Mouse (Mus musculus) MEL (cell line): Measurements from ENCODE around the gene Snx4. TPM values are rescaled to one million over a fixed set of nuclear protein-coding genes. Genes with fewer than 3 reads are reported as not detected.

Experiments
- DNase-seq: peaks from one replicate; pipeline ENCODE4 v3.0.0; 2011; ENCODE audit warnings: low read depth, low spot score
- H3K27ac ChIP-seq: 2 replicates; pipeline ENCODE4 v1.5.1; 2012; ENCODE audit warnings: low read depth, mild to moderate bottlenecking, control low read depth, low read length, moderate library complexity; ENCODE audit not compliant: control insufficient read depth
- H3K27me3 ChIP-seq, 2 experiments: fragments of 150-350 bp in 1 of 2; sonication (generic) in 1 of 2; 2 replicates each; pipeline ENCODE4 v1.6.1; 2012; ENCODE audit warnings: low read length in 2 of 2, mild to moderate bottlenecking in 2 of 2, improper control_type of control experiment in 1 of 2, moderate library complexity in 1 of 2; ENCODE audit not compliant: insufficient read depth in 2 of 2, control insufficient read depth in 1 of 2
- H3K36me3 ChIP-seq, 2 experiments: 2 replicates each; pipeline ENCODE4 v1.6.1; 2012 to 2014; ENCODE audit warnings: low read length in 2 of 2, improper control_type of control experiment in 1 of 2, inconsistent platforms in 1 of 2, mild to moderate bottlenecking in 1 of 2; ENCODE audit not compliant: insufficient read depth in 2 of 2, control insufficient read depth in 1 of 2
- H3K4me1 ChIP-seq, 2 experiments: fragments of 150-350 bp in 1 of 2; sonication (generic) in 1 of 2; 2 replicates each; pipeline ENCODE4 v1.6.1; 2012; ENCODE audit warnings: low read length in 2 of 2, improper control_type of control experiment in 1 of 2, mild to moderate bottlenecking in 1 of 2; ENCODE audit not compliant: insufficient read depth in 2 of 2, control insufficient read depth in 1 of 2
- H3K4me3 ChIP-seq, 2 experiments: fragments of 150-350 bp in 1 of 2; sonication (generic) in 1 of 2; 2 replicates each; pipeline ENCODE4 v1.5.1; 2012; ENCODE audit warnings: low read depth in 2 of 2, low read length in 2 of 2, mild to moderate bottlenecking in 2 of 2, moderate library complexity in 2 of 2, control low read depth in 1 of 2, improper control_type of control experiment in 1 of 2; ENCODE audit not compliant: control insufficient read depth in 1 of 2, insufficient read depth in 1 of 2
- H3K79me2 ChIP-seq: 2 replicates; pipeline ENCODE4 v1.6.1; 2012; ENCODE audit warnings: mild to moderate bottlenecking, low read length, moderate library complexity; ENCODE audit not compliant: control insufficient read depth, poor library complexity, insufficient read depth
- H3K9ac ChIP-seq: 2 replicates; pipeline ENCODE4 v1.6.1; 2012; ENCODE audit warnings: low read depth, mild to moderate bottlenecking, control low read depth, low read length, moderate library complexity; ENCODE audit not compliant: control insufficient read depth, poor library complexity, severe bottlenecking
- H3K9me3 ChIP-seq: fragments of 150-350 bp; sonication (generic); replicated peaks from 2 replicates; pipeline ENCODE4 v1.6.1; 2012; ENCODE audit warnings: mild to moderate bottlenecking, low read length, improper control_type of control experiment, moderate library complexity; ENCODE audit not compliant: insufficient read depth
- CHD2 ChIP-seq: IDR thresholded peaks from 2 replicates; pipeline ENCODE4 v1.6.1; 2011; ENCODE audit warnings: low read length, improper control_type of control experiment
- CTCF ChIP-seq, 3 experiments: IDR thresholded peaks in 2 of 3; conservative IDR thresholded peaks in 1 of 3; 2 replicates each; pipeline ENCODE4 v1.5.1; 2011 to 2012; ENCODE audit warnings: low read length in 3 of 3, low read depth in 2 of 3, mild to moderate bottlenecking in 2 of 3, improper control_type of control experiment in 1 of 3, inconsistent platforms in 1 of 3, mixed read lengths in 1 of 3, moderate library complexity in 1 of 3; ENCODE audit not compliant: control insufficient read depth in 1 of 3, insufficient read depth in 1 of 3, poor library complexity in 1 of 3, severe bottlenecking in 1 of 3
- E2F4 ChIP-seq: IDR thresholded peaks from 2 replicates; pipeline ENCODE4 v1.6.1; 2011; ENCODE audit warnings: low read depth, low read length, improper control_type of control experiment, borderline replicate concordance
- ELF1 ChIP-seq: IDR thresholded peaks from 2 replicates; pipeline ENCODE4 v1.6.1; 2014; ENCODE audit warnings: low read depth, mild to moderate bottlenecking, inconsistent platforms, low read length, improper control_type of control experiment, moderate library complexity
- EP300 ChIP-seq, 2 experiments: IDR thresholded peaks; 2 replicates each; pipeline ENCODE4 v1.6.1; 2011; ENCODE audit warnings: improper control_type of control experiment in 2 of 2, low read length in 2 of 2, low read depth in 1 of 2, mild to moderate bottlenecking in 1 of 2
- GATA1 ChIP-seq: IDR thresholded peaks from 2 replicates; pipeline ENCODE4 v1.6.1; 2011; ENCODE audit warnings: low read depth, low read length, improper control_type of control experiment
- HCFC1 ChIP-seq: IDR thresholded peaks from 2 replicates; pipeline ENCODE4 v1.6.1; 2012; ENCODE audit warnings: low read depth, mild to moderate bottlenecking, inconsistent platforms, low read length, improper control_type of control experiment, moderate library complexity
- MAFK ChIP-seq: IDR thresholded peaks from 2 replicates; pipeline ENCODE4 v1.6.1; 2011; ENCODE audit warnings: low read depth, mild to moderate bottlenecking, low read length, improper control_type of control experiment, borderline replicate concordance
- MAX ChIP-seq: IDR thresholded peaks from 2 replicates; pipeline ENCODE4 v1.6.1; 2011; ENCODE audit warnings: low read length, improper control_type of control experiment
- MXI1 ChIP-seq: IDR thresholded peaks from 2 replicates; pipeline ENCODE4 v1.6.1; 2011; ENCODE audit warnings: mild to moderate bottlenecking, low read depth, low read length, improper control_type of control experiment
- MYC ChIP-seq: IDR thresholded peaks from 2 replicates; pipeline ENCODE4 v1.6.1; 2011; ENCODE audit warnings: low read depth, mild to moderate bottlenecking, low read length, improper control_type of control experiment, moderate library complexity
- NELFE ChIP-seq: IDR thresholded peaks from 2 replicates; pipeline ENCODE4 v1.6.1; 2011; ENCODE audit warnings: low read depth, low read length, improper control_type of control experiment
- NRF1 ChIP-seq: IDR thresholded peaks from 2 replicates; pipeline ENCODE4 v1.6.1; 2014; ENCODE audit warnings: low read depth, mild to moderate bottlenecking, inconsistent platforms, low read length, improper control_type of control experiment, moderate library complexity; ENCODE audit not compliant: poor library complexity, insufficient read depth, severe bottlenecking
- POLR2AphosphoS2 ChIP-seq: IDR thresholded peaks from 2 replicates; pipeline ENCODE4 v1.6.1; 2011; ENCODE audit warnings: low read length, improper control_type of control experiment
- RAD21 ChIP-seq: IDR thresholded peaks from 2 replicates; pipeline ENCODE4 v1.6.1; 2011; ENCODE audit warnings: mild to moderate bottlenecking, low read depth, low read length, improper control_type of control experiment
- SIN3A ChIP-seq: IDR thresholded peaks from 2 replicates; pipeline ENCODE4 v1.6.1; 2012; ENCODE audit warnings: low read length, improper control_type of control experiment, inconsistent platforms
- SMC3 ChIP-seq: IDR thresholded peaks from 2 replicates; pipeline ENCODE4 v1.6.1; 2011; ENCODE audit warnings: low read depth, low read length, improper control_type of control experiment
- TCF12 ChIP-seq: IDR thresholded peaks from 2 replicates; pipeline ENCODE4 v1.6.1; 2014; ENCODE audit warnings: low read depth, mild to moderate bottlenecking, inconsistent platforms, low read length, improper control_type of control experiment, moderate library complexity
- ZC3H11A ChIP-seq: IDR thresholded peaks from 2 replicates; pipeline ENCODE4 v1.6.1; 2012; ENCODE audit warnings: low read depth, mild to moderate bottlenecking, inconsistent platforms, low read length, improper control_type of control experiment
- ZKSCAN1 ChIP-seq: IDR thresholded peaks from 2 replicates; pipeline ENCODE4 v1.6.1; 2012; ENCODE audit warnings: low read depth, mild to moderate bottlenecking, inconsistent platforms, low read length, improper control_type of control experiment, moderate library complexity
- ZNF384 ChIP-seq: IDR thresholded peaks from 2 replicates; pipeline ENCODE4 v1.6.1; 2012; ENCODE audit warnings: low read depth, mild to moderate bottlenecking, inconsistent platforms, low read length, improper control_type of control experiment
- polyA plus RNA-seq, 2 experiments: library from polyadenylated mRNA; stranded (reverse) in 1 of 2; unstranded in 1 of 2; fragments of >175 nt in 1 of 2; fragments of >200 nt in 1 of 2; gene quantifications; 2 replicates each; pipeline versions ENCODE4 v1.2.1 to v1.2.4; 2012; ENCODE audit warnings: low replicate concordance in 2 of 2, low read depth in 1 of 2; ENCODE audit not compliant: insufficient read length in 2 of 2, insufficient read depth in 1 of 2, missing spikeins in 1 of 2
- total RNA-seq: library from RNA; depleted of rRNA; stranded (reverse); fragments of 300-350 nt; gene quantifications from 2 replicates; pipeline ENCODE4 v1.2.3, GENCODE M21; 2012

Snx4 gene
- total and polyA plus RNA-seq, 3 experiments: 34.7 to 36.1 TPM; not detected in 1

DNA sequence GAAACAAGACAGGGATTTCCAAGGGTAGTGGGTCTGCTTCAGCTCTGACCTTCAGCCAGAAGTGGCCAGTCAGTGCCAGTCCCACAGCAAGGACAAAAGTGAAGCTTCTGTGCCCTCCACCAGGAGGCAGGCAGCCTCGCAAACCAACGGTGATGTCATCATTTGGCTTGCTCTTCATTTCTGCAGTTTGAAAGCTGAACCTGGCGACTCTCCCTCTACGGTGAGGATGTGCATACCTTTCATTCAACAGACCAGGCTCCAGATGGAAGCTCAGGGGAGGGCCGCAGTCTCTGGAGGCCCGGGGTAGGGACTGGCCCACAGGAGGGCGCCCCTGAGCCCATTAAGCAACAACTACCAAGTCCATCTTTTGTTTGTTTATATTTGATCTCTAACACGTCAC lies 85.9 kb downstream of the Snx4 start:
- Histone ChIP-seq H3K27me3 (no peaks in the 10 kb centered on the region), H3K9ac (no peak overlapping the region), H3K4me1 (peaks cover 0 to 3% of the 10 kb centered on the region in 2 experiments; a peak in 1 of 4 replicates), H3K27ac (no peak overlapping the region), H3K79me2 (no peaks in the 10 kb centered on the region), H3K4me3 (no peak overlapping the region), H3K9me3 (no peaks in the 10 kb centered on the region), H3K36me3 (no peaks in the 10 kb centered on the region)
- DNase-seq: peak; percentile 49
- peak; percentile 28 for TF ChIP-seq RAD21
- no peak for TF ChIP-seq ZKSCAN1
- TF ChIP-seq TCF12: no peak
- TF ChIP-seq SMC3: peak; percentile 56
- TF ChIP-seq CTCF (IDR thresholded peaks at IDR 0.05 in 2 of 3, conservative IDR thresholded peaks at IDR 0.05 in 1 of 3; ENCODE audit: control insufficient read depth in 1 of 3, insufficient read depth in 1 of 3, low read depth in 2 of 3, low read length in 3 of 3, poor library complexity in 1 of 3, severe bottlenecking in 1 of 3): peak; percentile 45 to 70 (median 59)
- TF ChIP-seq ZC3H11A: peak; percentile 32; the same call in 1 of the 2 replicates

DNA sequence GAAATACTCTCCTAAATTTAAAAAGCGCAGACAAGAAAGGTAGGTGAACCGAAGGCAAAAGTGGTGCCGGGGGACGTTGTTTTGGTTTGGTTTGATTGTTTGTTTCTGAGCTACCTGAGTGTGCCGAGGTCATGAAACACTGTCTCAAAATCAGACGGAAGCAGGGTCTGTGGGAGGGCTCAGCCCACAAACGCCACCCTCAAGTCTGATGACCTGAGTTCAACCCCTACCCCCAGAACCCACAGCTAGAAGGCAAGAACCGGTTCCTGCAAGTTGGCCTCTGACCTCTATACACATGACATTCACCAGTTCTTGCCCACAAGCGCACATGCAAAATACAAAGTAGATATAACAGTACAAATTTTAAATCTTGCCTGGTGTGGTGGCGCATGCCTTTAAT lies 86.4 kb downstream of the Snx4 start:
- no peaks in the 10 kb centered on the region for H3K36me3 ChIP-seq
- H3K9me3 ChIP-seq: no peaks in the 10 kb centered on the region
- no peak for TF ChIP-seq MXI1
- no peak for TF ChIP-seq MAFK
- no peak for TF ChIP-seq NELFE
- no peak for TF ChIP-seq ZC3H11A
- no peak for TF ChIP-seq POLR2AphosphoS2
- TF ChIP-seq EP300 (IDR thresholded peaks at IDR 0.05; ENCODE audit: low read depth in 1 of 2, low read length in 2 of 2): no peak
- TF ChIP-seq E2F4: no peak
- no peak for TF ChIP-seq HCFC1
- TF ChIP-seq MYC: no peak
- TF ChIP-seq ELF1: no peak
- no peak for TF ChIP-seq MAX
- no peak for TF ChIP-seq GATA1
- no peak overlapping the region for H3K4me3 ChIP-seq
- H3K79me2 ChIP-seq: no peaks in the 10 kb centered on the region
- no peak for DNase-seq
- H3K27me3 ChIP-seq: no peaks in the 10 kb centered on the region
- no peak overlapping the region for H3K27ac ChIP-seq
- H3K9ac ChIP-seq: no peak overlapping the region
- peaks cover 0 to 3% of the 10 kb centered on the region in 2 experiments; a peak in 1 of 4 replicates for H3K4me1 ChIP-seq

DNA sequence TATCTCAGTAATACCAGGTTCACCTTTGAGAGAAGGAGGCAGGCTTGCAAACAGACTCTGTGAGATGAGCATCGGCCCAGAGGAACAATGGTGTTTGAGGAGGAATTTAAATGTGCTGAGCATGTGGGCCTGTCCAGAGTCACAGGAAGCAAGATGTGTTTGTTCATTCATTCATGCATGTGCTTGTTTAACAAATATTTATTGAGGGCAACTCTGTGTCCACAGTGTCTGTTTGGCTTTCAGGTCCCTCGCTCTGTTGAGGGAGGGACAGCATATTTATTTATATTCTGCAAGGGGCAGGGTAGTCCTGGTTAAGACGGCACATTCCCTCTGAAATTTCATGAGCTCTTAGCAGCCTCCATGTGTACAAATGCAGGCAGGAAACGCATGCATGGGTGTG lies 87.2 kb downstream of the Snx4 start:
- TF ChIP-seq ELF1: no peak
- no peak for TF ChIP-seq SIN3A
- TF ChIP-seq E2F4: no peak
- TF ChIP-seq CHD2: no peak
- TF ChIP-seq MXI1: no peak
- no peak for TF ChIP-seq MAX
- no peak for TF ChIP-seq ZNF384
- no peak for TF ChIP-seq NELFE
- no peak for TF ChIP-seq NRF1
- no peak for TF ChIP-seq CTCF (IDR thresholded peaks at IDR 0.05 in 2 of 3, conservative IDR thresholded peaks at IDR 0.05 in 1 of 3; ENCODE audit: control insufficient read depth in 1 of 3, insufficient read depth in 1 of 3, low read depth in 2 of 3, low read length in 3 of 3, poor library complexity in 1 of 3, severe bottlenecking in 1 of 3)
- Histone ChIP-seq H3K9ac (no peak overlapping the region), H3K27me3 (no peaks in the 10 kb centered on the region), H3K4me3 (no peak overlapping the region), H3K36me3 (peaks cover 0 to 3% of the 10 kb centered on the region in 2 experiments; a peak in 2 of 4 replicates), H3K9me3 (no peaks in the 10 kb centered on the region), H3K4me1 (peaks cover 3 to 8% of the 10 kb centered on the region in 2 experiments; a peak in 1 of 4 replicates), H3K27ac (no peak overlapping the region), H3K79me2 (no peaks in the 10 kb centered on the region)
- no peak for DNase-seq
